Comparison of ENCODE assay signal across 8 mouse cellular contexts in genomic region chr10:117417470-117417767, GRCm38 (mm10). TPM values are rescaled to one million over a fixed set of nuclear protein-coding genes. Genes with fewer than 3 reads are reported as not detected.
DNase-seq lines count a peak whose midpoint lies in the region; ATAC-seq lines count a peak whose summit lies in the region.

No protein-coding gene starts in this region.

- peak; percentile 19 for DNase-seq in spleen, adult 12 weeks (ENCODE audit: low spot score)
- DNase-seq in spleen, postnatal 14 days (ENCODE audit: low spot score in 2 of 2) = no peak
- peak; percentile 40 for DNase-seq in naive thymus-derived CD4-positive, alpha-beta T cell, adult 2 months (ENCODE audit: low read depth)
- DNase-seq in ovary, postnatal 10 days (ENCODE audit: low spot score) = no peak
- DNase-seq in embryo, embryonic 9.5 days (ENCODE audit: extremely low spot score) = no peak
- DNase-seq in gastrocnemius, postnatal 36 days = no peak

- intact Hi-C loops in gastrocnemius, postnatal 36 days (cut with DNase I) = no loop called here

- H3K9ac ChIP-seq in limb, embryonic 13.5 days = no peak overlapping the region

- no peak overlapping the region for H3K27ac ChIP-seq in limb, embryonic 13.5 days

- peak overlapping the region; percentile 62 for H3K4me2 ChIP-seq in limb, embryonic 13.5 days (replicated peaks)

- no peaks in the 10 kb centered on the region for H3K36me3 ChIP-seq in erythroblast, embryonic 14.5 days (ENCODE audit: control insufficient read depth)
- no peaks in the 10 kb centered on the region for H3K36me3 ChIP-seq in limb, embryonic 13.5 days

- no peaks in the 10 kb centered on the region for H3K9me3 ChIP-seq in erythroblast, embryonic 14.5 days (ENCODE audit: control insufficient read depth, low read length)
- no peaks in the 10 kb centered on the region for H3K9me3 ChIP-seq in limb, embryonic 13.5 days

- H3K27me3 ChIP-seq in erythroblast, embryonic 14.5 days (ENCODE audit: control insufficient read depth) = no peaks in the 10 kb centered on the region
- peaks cover 20% of the 10 kb centered on the region for H3K27me3 ChIP-seq in limb, embryonic 13.5 days

- peaks cover 22% of the 10 kb centered on the region for H3K4me1 ChIP-seq in erythroblast, embryonic 14.5 days (ENCODE audit: control insufficient read depth)
- peaks cover 11% of the 10 kb centered on the region for H3K4me1 ChIP-seq in limb, embryonic 13.5 days

- peak overlapping the region; percentile 58 for H3K4me3 ChIP-seq in erythroblast, embryonic 14.5 days (replicated peaks)
- H3K4me3 ChIP-seq in limb, embryonic 13.5 days = peak overlapping the region; percentile 32

- WGBS in limb, embryonic 13.5 days = 63% methylated on average over 9 of the region's 9 CpGs

- ATAC-seq in limb, embryonic 13.5 days (ENCODE audit: low FRiP score, low read depth) = no peak

RNA-seq across cellular contexts. Expression of gene Cpsf6, which starts 37.6 kb away (rescaled TPM):
- polyA plus RNA-seq in erythroblast, embryonic 14.5 days (2012) = 14.4 and 14.8 TPM in 2 replicates
- 178 and 191 TPM in 2 replicates for polyA plus RNA-seq in limb, embryonic 13.5 days (2015; fragmentation: Nextera tagmentation; extraction: Ambion mirVana)
- total RNA-seq in gastrocnemius, postnatal 36 days (2021) = 10 to 100 TPM; 18.9 to 20.3 TPM

Comparison
In these comparisons a context has a peak if more than half of its experiments do, and no peak if none do; other contexts are left out.
1. DNase-seq: peak in spleen, adult 12 weeks (single experiment) and naive thymus-derived CD4-positive, alpha-beta T cell, adult 2 months (single experiment); none in spleen, postnatal 14 days (0 of 2), ovary, postnatal 10 days (single experiment), embryo, embryonic 9.5 days (single experiment) and gastrocnemius, postnatal 36 days (0 of 2).
2. RNA of gene Cpsf6, which starts 37.6 kb away (polyA plus RNA-seq): 178 to 191 TPM in limb, embryonic 13.5 days; 14.4 to 14.8 TPM in erythroblast, embryonic 14.5 days; every median in the first group is over 10 times any median in the second.